Mouse (Mus musculus) neutrophil, adult 5-6 weeks (primary cell): ENCODE data around the gene Ccdc71. TPM values are rescaled to one million over a fixed set of nuclear protein-coding genes. Genes with fewer than 3 reads are reported as not detected.

Source experiments
- total RNA-seq: library from RNA; stranded (forward); fragments of 200-1000 nt; gene quantifications from 2 replicates; pipeline ENCODE4 v1.2.3, GENCODE M21; 2017

The Ccdc71 gene
- total RNA-seq, 1 experiment from 2014 or later: 15.7 TPM

Other genes starting within 250 kb of the Ccdc71 start
- gene Dag1, start 196.6 kb upstream of the Ccdc71 start, total RNA-seq: 12.2 and 13.9 TPM in 2 replicates
- 4.3 and 4.4 TPM in 2 replicates for gene Nicn1, start 170.1 kb upstream of the Ccdc71 start, total RNA-seq
- 5.6 and 7.8 TPM in 2 replicates for gene Amt, start 163.7 kb upstream of the Ccdc71 start, total RNA-seq
- gene Rhoa, start 154.4 kb upstream of the Ccdc71 start, total RNA-seq: 487 and 547 TPM in 2 replicates
- gene Tcta, start 154.4 kb upstream of the Ccdc71 start, total RNA-seq: 17.4 and 23.4 TPM in 2 replicates
- gene Gpx1, start 121.6 kb upstream of the Ccdc71 start, total RNA-seq: 689 and 756 TPM in 2 replicates
- 140 and 154 TPM in 2 replicates for gene Usp4, start 112.7 kb upstream of the Ccdc71 start, total RNA-seq
- 3.0 and 9.3 TPM in 2 replicates for gene 1700102P08Rik, start 67.7 kb upstream of the Ccdc71 start, total RNA-seq
- gene Ccdc36, start 32.0 kb upstream of the Ccdc71 start, total RNA-seq: not detected in 2 replicates
- not detected in 2 replicates for gene BC048562, start 24.0 kb upstream of the Ccdc71 start, total RNA-seq
- gene Klhdc8b, start 1.1 kb downstream of the Ccdc71 start, total RNA-seq: 2.9 and 5.7 TPM in 2 replicates
- gene Lamb2, start 19.2 kb downstream of the Ccdc71 start, total RNA-seq: not detected in 2 replicates
- gene Usp19, start 30.1 kb downstream of the Ccdc71 start, total RNA-seq: 105 and 106 TPM in 2 replicates
- 97.9 and 119 TPM in 2 replicates for gene Qars, start 47.2 kb downstream of the Ccdc71 start, total RNA-seq
- 158 TPM in 2 replicates for gene Qrich1, start 56.3 kb downstream of the Ccdc71 start, total RNA-seq
- 61.0 and 75.5 TPM in 2 replicates for gene Impdh2, start 99.8 kb downstream of the Ccdc71 start, total RNA-seq
- gene Ndufaf3, start 106.9 kb downstream of the Ccdc71 start, total RNA-seq: 15.5 and 17.0 TPM in 2 replicates
- 70.9 and 104 TPM in 2 replicates for gene Dalrd3, start 109.4 kb downstream of the Ccdc71 start, total RNA-seq
- gene Wdr6, start 118.2 kb downstream of the Ccdc71 start, total RNA-seq: 12.8 and 15.6 TPM in 2 replicates
- 0.58 and 0.61 TPM in 2 replicates for gene P4htm, start 137.1 kb downstream of the Ccdc71 start, total RNA-seq
- 135 and 143 TPM in 2 replicates for gene Arih2, start 188.9 kb downstream of the Ccdc71 start, total RNA-seq
- 39.0 and 43.9 TPM in 2 replicates for gene Slc25a20, start 201.6 kb downstream of the Ccdc71 start, total RNA-seq
- gene Prkar2a, start 228.8 kb downstream of the Ccdc71 start, total RNA-seq: 5.0 and 8.2 TPM in 2 replicates